Mouse (Mus musculus): Measurements from ENCODE around the gene Ppie. TPM values are rescaled to one million over a fixed set of nuclear protein-coding genes. Genes with fewer than 3 reads are reported as not detected.
"Not testable (repeated sequence)": the region's sequence is repeated elsewhere in the genome, so short reads cannot be mapped to it uniquely, and the experiment has no call there.

Gene Ppie
- 10 to 100 TPM; 22.2 to 24.7 TPM for total RNA-seq (2021)
- long read RNA-seq, transcript Ppie-201 (10 exons, 1,188 nt) = major isoform, 34 of 53 reads
- long read RNA-seq, partial matches to known transcripts = 2 of 53 reads
- long read RNA-seq, other reads (novel, unspliced or antisense) = 17 of 53 reads

DNA sequence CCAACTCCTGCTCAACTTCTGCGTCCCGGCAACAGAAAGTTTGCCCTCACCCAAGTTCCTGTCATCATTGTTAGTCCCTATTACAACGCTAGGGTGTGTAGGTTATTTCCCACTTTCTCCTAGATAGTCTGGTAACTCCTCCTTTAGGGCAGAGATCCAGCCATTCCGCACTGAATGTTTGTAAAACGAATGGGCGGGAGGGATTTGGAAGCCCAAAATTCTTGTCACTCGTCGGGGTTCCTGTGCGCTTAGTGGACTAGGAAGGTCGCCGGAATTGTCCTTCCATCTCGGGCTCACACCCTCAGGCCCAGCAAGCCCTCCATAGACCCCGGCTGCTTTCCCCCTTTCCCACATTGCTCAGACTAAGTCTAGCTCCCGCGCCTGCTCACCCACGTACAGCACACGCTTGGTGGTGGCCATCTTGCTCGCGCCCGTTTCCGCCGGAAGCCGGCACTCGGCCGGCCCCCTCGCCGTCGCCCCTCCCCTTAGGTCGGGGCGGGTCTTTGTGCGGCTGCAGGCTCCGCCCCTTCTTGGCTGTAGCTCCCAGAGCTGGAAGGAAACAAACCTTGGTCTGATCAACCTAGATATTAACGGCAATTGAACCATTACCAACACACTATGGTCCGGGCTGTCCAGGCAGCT lies at the start of gene Ppie:
Gene Ppie (minus strand): TSS at position 439 of the 642 bp plus-strand sequence.
- peak; percentile 70 to 79 for DNase-seq (ENCODE audit: low spot score in 2 of 2)

DNA sequence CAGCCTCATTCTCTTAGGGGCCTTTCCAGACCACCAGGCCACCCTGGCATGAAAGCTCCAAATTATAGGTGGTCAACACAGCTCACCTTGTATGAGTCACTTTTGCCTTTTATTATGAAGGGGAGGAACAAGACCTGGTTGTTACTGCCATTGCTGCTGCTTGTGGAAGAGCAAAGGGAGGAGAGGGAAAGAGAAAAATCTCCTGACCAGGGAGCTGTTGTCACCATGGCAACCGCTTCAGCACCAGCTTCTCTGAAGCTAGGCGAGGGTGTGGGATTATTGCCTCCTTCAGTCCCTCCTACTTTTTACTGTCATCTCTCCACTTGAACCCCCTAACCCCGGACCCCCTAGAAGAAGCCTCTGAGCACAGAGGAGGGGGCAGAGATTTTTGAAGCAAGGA lies 45.1 kb upstream of the Ppie start:
- DNase-seq (ENCODE audit: low spot score in 2 of 2) = peak in 1 of 2 experiments; percentile 45

DNA sequence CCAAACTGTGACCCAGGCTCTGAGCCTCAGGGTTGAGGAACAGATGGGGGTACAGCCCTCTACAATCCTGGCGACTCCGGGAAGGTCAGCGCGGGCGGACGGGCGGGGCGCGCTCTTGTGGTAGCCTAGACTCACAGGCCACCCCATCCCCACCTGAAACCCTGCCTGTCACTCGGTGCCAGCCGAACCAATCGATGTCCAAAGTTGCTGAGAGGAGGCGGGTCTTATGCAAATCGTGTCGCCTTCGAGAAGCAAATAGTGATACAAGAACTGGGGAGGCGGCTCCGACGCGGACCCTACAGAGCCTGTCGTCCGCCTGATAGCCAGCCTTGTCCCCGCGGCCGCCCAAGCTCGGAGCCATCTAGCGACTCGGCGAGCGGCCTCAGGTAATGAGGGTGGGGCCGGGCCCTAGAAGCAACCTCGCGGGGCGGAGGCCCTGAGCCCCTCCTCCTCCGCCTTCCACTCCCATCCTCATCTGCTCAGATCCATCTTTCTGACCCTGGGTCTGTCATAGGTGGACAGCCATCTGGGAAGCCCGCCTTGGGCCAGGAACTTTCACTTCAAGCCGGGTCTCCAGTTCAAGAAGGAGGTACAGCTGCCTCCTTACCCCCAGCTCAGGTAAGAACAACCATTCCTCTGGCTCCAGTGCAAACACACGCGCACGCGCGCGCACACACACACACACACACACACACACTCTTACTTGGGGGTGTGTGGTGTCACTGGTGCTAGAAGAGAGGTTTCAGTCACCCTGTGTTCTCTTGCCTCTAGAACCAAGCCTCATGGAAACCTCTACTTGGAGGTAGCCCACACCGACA lies 43.7 kb upstream of the Ppie start:
- peak; percentile 83 to 88 for DNase-seq (ENCODE audit: low spot score in 2 of 2)

DNA sequence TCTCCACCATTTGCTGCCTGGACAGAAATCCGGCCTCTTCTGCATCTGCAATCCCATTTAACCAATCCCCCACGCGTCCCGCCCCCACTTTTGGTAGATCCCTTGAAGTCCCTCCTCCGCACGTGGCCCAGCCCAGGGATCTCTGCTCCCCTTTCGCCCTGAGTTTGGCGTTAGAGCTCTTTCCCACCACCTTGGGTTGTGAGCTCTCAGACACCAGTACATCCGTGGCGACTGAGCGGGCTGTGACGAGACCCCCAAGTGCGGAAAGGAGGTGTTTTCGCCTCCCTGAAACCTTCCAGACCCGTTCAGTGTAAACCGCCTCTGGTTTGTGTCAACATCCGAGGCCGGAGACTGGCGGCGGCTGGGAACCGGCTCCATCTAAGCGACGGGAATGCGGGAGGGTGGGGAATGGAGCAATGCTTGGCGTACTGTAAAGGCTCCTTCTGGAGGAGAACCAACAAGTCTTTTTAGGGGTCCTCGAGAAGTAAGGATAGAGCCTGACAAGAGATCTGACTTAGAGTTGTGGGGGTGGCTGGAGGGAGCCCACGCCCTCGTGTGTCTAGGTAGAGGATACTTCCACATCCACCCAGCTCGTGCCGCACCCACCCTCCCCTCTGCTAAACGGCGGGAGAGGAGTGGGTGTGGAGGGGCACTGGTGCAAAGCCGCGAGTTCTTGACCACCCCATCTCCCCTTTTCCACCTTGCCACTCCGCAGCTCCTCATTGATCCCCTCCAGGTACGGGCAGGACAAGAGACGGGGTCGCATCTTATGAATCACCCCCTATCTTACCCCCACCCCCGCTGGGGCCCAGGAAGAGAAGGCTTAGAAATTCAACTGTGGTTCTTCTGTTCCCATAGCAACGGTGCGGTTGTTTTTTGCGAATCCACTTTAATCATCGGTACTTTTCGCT lies 42.8 kb upstream of the Ppie start, which contains the start of gene Hpcal4:
Gene Hpcal4 (plus strand): TSS at position 900 of the 911 bp plus-strand sequence.
- DNase-seq (ENCODE audit: low spot score in 2 of 2) = peak; percentile 46 to 55

DNA sequence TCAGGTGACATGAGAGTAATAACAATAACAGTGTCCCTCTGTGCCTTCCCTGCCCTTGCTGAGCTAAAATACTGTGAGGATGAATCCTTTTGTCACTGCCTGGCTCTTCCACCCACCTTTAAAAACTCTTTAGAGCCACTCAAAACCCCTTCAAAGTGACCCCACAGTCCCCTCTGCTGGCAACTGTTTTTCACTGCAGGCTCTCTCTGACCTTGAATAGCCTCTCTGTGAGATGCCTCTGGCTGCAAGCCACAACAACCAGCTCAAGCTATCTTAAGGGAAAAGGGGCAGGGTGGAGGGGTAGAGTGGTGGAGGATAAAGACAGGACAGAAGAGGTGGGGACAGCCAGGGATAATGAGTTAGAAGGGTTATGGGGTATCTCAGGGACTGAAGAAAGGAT lies 32.1 kb upstream of the Ppie start:
- DNase-seq (ENCODE audit: low spot score in 2 of 2) = no peak

DNA sequence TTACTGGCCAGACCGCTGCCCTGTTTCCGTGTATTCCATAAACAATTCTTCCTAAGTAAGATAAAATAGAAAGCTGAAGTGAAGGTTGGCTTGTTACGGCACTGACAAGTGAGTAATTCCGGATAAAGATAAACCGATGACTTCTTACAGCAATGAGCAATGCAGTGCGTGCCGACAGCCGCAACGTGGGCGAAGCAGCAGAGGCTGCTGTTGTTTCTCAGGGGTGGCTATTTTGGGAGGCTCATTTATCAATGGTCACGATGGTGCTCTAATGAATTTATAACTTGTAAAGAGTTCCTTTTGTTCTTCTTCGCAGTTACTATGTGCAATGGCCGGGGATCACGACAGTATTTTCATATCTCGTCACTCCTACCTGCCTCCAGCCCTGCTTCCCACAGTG lies 24.4 kb upstream of the Ppie start:
- DNase-seq (ENCODE audit: low spot score in 2 of 2) = no peak

DNA sequence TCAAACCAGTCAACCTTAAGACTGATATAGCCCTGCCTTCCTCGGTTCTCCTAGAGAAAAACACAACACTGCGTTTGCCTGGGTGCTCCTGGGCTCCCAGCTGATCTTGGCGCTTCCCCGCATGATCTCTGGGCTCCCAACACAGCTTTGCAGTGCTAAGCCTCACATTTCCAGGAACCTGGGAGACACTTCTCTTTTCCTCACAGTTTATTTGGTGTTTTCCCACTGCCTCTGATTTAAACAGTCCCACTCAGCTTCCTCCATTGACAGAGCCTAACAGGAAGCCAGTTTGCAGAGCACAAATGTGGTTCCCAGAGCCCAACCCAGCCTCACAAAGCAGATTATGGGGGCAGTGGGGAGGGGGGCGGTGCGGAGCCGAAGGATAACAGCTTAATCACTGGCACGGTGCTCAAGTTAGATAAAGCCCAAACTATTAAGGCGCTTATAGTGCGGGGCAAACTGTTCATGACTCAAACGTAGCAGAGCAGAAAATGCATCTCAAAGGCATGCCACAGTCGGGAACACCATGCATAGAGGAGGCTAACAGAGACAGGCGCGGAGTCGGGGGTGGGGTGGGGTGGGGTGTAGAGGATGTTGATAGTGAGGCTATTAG lies 22.7 kb upstream of the Ppie start:
- no peak for DNase-seq (ENCODE audit: low spot score in 2 of 2)

DNA sequence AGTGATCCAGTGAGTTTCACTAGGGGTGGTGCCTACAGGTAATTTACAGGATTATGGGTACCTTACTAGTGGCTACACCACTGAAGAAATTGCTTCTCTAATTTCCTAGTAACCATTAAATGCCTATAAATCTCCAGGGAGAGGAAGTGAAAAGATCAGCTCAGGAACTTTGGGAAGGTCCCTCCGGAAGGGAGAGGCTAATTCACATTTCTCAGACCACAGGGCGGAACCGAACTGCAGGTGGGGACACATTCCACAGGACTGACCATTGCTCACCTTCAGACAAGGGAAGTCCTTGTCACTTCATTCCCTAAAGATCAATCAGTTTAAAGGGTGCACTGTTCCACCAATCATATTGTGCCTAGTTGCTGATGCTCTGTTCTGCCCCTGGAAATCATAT lies 21.5 kb upstream of the Ppie start:
- not testable (repeated sequence) for DNase-seq (ENCODE audit: low spot score in 2 of 2)

DNA sequence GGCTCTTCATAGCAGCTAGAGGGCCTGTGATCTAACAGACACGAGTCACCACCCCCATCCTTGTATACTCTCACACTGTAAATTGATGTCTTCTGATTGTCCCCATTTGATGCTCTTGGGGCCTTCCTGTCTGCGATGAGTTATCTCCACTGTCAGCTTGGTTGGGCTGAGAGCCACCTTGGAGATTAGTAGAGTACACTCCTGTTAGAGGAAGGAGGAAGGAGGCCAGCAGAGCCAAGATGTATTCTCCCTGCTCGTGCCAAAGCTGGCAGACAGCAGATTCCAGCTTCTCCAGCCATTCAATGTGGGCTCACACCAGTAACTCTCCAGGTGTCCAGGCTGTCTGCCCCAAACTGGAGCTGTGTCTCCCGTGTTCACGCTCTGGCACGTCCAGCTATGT lies 20.8 kb upstream of the Ppie start:
- no peak for DNase-seq (ENCODE audit: low spot score in 2 of 2)

DNA sequence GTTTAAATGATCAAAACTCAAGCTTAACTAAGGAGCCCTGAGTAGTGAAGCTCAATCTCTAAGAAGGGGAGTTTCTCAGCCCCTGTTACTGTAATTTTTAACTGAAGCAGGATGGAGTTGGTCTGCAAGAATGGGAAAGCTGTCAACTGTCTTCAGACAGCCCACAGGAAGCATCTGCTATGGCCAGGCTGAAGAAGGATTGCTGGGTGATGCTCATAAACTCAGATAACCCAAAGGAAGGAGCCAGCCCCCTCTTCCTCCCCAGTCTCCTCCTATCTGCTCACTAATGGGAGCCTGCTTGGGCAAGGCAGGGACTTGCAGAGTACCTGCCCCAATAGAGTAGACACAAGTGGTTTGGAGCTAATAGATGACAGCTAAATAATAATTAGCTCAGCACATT lies 16.1 kb upstream of the Ppie start:
- DNase-seq (ENCODE audit: low spot score in 2 of 2) = no peak

DNA sequence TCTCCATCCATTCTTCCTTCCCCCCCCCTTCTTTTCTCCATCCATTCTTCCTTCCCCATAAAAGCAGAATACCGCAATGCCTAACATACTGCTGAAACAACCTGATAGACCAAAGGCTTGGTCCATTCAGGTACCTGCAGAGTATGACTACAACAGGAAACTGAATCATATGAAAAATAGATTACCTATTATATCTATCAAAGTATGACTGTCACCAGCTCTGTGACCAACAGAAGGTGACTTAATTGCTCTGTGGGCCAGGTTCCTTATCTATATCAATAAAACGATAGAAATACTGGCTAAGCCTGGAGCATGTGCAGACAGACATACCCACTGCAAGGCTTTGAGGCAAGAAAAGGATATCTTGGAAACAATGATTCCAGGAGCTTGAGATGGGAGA lies 15.7 kb upstream of the Ppie start:
- no peak for DNase-seq (ENCODE audit: low spot score in 2 of 2)

DNA sequence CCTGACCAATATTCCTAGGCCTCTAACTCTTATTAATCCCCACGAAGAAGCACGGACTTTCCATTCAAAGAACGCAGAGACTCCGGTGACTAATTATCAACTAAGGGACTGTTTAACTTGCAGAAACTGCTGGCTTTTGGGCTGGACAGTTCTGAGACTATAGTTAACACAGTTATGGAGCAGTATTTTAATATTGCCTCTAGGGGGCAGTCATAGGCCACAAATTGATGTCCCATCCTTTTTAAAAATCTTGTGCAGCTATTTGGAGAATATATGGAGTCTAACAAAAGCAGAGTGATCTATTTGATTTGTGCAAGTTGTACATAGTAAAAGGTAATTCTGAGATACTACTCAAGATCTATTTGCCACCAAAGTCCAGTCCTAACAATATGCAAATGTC lies 15.3 kb upstream of the Ppie start:
- peak in 1 of 2 experiments; percentile 48 for DNase-seq (ENCODE audit: low spot score in 2 of 2)

DNA sequence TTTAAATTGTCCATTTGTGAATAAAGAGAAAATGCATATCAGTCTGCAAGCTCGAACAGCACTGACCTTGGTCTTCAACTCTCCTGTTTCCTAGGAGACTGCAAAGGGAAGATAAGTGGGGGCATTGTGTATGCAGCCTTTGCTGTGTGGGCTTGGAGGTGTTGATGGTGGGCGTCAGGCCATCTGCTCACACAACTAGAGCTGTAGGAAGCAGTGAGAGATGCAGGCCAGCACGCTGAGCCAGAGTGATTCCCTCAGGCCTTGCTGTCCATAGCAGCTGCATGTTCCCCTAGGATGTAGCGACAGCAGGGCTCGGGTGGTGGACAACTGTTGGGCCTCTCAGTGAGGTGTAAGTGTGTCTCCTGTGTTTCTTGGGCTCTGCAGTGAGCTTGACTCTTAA lies 13.2 kb upstream of the Ppie start:
- peak in 1 of 2 experiments; percentile 40 for DNase-seq (ENCODE audit: low spot score in 2 of 2)

DNA sequence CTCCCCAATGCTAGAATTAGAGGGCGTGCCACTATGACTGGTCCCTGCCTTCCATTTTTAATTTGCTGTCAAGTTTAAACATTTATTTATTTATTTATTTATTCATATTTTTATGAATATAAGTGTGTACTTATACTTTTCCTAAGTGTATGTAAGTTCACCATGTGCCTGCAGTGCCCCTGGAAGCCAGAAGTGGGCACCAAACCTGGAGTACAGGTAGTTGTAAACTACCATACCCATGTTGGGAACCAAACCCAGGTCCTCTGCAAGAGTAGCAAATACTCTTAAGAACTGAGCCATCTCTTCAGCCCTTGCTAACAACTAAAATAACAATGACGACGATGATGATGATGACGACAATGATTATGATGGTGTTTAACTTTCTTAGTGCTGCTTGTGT lies 12.3 kb upstream of the Ppie start:
- DNase-seq (ENCODE audit: low spot score in 2 of 2) = no peak

DNA sequence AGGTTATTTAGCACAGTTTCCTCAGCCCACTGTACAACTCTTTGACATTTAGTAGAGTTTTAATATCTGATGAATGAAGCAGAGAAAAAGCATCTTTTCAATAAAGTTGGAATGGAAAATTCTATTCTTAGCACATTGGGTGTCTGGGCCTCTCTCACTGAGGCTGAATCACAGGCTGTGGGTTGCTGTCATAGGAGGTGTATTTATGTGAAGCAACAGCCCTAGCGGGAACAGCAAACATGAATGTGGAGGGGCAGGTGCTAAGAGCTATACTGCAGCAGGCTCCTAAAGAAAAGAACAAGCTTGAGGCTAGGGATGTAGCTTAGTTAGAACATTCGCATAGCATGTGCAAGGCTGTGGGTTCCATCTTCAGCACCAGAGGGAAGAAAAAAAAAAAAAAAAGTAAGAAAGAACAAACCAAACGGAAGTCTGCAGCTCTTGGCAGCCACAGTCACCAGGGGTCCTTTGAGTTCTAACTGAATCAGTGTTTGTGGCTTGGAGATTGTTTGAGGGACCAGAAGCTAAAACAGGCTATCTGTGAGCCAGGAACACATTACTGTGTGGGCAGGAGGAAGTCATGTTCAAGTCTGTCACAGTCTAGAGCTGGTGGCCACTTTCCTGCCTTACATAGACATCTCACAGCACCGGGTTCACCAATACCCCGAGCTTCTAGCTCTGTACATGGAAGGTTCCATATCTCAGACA lies 7.8 kb upstream of the Ppie start:
- no peak for DNase-seq (ENCODE audit: low spot score in 2 of 2)

DNA sequence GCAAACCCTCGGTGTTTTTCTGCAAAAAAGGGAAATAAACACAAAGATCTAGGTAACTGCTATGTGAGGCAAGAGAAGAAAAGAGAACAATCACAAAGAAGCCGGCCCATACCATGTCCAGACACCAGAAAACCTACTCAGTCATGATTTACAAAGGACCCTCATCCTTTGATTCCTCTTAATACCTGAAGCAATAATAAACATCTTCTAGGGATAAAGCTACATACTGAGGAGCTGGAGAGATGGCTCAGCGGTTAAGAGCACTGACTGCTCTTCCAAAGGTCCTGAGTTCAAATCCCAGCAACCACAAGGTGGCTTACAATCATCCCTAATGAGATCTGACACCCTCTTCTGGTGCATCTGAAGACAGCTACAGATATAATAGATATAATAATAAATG lies 2.2 kb downstream of the Ppie start:
- no peak for DNase-seq (ENCODE audit: low spot score in 2 of 2)

DNA sequence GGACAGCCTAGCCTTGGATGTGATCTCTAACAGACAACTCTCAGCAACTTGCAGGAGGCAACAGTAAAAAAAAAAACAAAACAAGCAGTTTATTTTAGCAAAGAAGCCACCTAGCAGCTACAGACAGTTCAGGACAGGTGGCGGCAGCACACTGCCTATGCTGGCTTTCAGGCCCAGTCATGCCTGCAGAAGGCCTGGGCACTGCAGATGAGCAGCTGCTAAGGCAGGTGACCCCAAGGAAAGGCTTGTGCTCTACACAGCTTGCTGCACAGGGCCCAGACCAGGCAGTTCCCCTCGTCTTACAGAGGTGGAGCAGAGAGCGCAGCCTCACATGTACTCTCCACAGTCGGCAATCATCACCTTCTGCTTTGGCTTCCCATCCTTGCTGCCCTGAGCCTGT lies 12.7 kb downstream of the Ppie start:
- DNase-seq (ENCODE audit: low spot score in 2 of 2) = no peak

DNA sequence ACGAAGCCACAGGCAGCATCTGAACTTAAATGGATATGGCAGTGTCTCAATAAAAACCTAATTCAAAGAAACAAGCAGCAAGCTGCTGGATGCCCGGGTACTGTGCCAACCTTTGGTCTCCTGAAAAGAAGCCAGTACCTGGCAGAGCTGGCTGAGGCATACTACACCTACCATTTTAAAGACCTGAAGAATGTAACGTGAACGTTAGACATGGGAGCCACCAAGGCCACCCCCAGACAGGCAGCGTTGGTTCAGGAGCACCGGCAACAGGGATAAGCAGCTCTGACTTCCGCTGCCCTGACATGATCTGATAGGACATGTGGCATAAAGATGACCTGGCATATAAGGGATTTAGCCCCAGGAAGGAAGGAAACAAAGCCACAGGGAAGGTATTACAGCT lies 13.1 kb downstream of the Ppie start:
- DNase-seq (ENCODE audit: low spot score in 2 of 2) = no peak

DNA sequence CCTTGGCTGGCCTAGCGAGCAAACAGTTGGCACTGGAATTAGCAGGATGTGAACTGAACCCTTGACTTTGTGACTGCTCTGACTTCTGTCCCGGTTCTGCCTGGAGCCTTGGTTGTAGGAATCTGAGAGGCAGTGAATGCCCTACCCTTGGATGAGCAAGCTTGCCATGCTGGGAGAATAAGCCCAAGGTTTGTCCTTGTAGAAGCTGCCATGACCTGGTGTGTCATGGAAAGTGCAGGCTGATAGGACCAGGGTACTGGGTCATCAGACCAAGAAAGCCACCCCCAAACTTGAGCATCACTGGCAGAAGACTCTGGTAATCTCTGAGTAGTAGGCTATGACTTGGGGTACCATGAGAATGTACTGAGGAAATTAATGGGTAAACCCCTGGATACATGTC lies 18.5 kb downstream of the Ppie start:
- DNase-seq (ENCODE audit: low spot score in 2 of 2) = no peak

DNA sequence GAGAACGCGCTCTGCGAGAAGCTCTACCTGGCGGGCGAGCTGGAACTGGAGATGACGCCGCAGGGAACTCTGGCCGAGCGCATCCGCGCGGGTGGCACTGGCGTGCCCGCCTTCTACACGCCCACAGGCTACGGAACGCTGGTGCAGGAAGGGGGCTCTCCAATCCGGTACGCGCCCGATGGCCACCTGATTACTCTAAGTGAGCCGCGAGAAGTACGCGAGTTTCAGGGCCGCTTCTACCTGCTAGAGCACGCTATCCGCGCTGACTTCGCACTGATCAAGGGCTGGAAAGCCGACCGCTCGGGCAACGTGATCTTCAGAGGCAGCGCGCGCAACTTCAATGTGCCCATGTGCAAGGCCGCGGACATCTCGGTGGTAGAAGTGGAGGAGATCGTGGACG lies 23.1 kb downstream of the Ppie start:
- DNase-seq (ENCODE audit: low spot score in 2 of 2) = peak in 1 of 2 experiments; percentile 36
